Mouse (Mus musculus) cerebellum, adult 9-10 months (tissue): Measurements from ENCODE around the gene Kcnk13.
"Not testable (repeated sequence)": the region's sequence is repeated elsewhere in the genome, so short reads cannot be mapped to it uniquely, and the experiment has no call there.

Source experiments
- DNase-seq: peaks from one replicate; pipeline ENCODE4 v3.0.0; 2022

The Kcnk13 gene

DNA sequence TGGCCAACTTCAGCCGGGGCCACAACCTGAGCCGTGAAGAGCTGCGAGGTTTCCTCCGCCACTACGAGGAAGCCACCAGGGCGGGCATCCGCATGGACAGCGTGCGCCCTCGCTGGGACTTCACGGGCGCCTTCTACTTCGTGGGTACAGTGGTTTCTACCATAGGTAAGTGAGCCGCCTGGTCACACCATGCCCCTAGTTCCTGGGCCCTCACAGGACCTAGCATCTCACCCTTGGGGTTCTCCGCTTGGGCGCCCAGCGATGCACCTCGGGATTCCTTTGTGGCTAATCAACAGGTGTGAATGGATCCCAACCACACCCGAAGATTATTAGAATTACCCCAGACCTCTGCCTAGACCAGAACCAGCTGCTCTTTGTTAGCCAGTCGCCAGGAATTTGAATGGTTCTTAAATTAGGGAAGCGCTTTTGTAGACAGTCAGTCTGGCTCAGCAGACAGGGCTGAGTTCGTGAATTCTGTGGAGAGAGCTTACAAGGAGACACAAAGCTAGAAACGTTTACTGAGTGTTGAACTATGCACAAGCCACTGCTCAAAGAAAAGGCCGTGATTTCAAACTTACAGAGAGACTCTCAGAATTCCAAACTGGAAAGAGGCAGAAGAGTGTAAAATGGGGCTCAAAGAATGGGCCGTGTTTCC, 1.9 kb downstream of the Kcnk13 start:
- no peak for DNase-seq

DNA sequence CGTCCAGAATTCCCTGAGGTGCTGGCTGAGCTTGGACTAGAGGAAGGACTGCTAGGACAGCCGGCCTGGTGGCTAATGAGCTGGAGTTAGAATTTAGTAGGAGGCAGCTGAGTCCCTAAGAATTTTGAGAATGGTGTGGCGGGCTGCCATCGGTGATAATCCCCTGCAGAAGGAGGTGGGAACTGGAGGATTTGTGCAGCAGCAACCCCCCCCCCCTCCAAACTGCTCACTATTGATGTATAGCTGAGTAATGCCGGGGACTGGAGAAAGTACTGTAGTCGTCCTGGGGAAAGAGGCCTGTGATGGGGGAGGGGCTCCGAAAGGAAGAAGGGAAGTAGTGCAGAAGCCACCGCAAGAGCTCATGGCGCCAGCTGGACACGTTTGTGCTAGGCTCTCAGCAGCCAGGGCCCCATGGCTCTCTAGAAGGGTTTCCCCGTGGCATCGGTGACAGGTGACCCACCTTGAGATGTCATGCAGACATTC, 2.6 kb downstream of the Kcnk13 start:
- DNase-seq, result no peak

DNA sequence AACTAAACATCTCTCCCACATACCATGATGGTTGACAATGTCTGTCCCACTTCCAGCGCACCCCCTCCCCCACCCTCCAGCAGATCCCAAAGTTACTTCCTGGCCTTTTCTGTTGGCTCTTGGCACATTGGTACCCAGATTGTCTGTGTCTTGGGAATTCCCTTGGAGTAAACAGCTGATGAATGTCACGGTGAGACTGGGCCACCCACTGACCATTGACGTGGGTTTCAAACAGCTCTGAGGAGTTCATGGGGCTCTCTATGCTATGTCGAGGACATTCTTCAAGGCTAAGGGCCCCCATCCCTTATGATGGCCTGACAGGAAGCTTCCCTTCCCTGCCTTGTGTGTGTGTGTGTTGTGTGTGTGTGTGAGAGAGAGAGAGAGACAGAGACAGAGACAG, 5.6 kb downstream of the Kcnk13 start:
- no peak for DNase-seq

DNA sequence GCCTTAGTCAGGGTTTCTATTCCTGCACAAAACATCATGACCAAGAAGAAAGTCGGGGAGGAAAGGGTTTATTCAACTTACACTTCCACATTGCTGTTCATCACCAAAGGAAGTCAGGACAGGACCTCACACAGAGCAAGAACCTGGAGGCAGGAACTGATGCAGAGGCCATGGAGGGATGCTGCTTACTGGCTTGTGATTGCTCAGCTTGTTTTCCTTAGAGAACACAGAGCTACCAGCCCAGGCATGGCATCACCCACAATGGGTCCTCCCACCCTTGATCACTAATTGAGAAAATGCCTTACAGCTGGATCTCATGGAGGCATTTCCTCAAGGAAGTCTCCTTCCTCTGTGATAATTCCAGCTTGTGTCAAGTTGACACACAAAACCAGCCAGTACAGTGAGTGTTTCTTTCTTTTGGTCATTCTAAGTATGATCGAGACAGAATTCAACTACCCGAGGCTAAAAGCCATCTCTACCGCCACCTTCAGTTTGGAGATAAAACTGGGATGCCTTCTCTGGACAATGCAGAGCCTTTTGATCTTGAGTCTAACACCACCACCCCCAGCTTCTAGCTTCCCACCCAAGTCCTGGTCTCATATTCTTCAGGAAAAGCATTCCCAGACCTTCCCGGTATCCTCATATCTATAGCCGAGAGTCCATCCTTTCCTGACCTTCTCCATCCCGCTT, 7.1 kb downstream of the Kcnk13 start:
- not testable (repeated sequence) for DNase-seq

DNA sequence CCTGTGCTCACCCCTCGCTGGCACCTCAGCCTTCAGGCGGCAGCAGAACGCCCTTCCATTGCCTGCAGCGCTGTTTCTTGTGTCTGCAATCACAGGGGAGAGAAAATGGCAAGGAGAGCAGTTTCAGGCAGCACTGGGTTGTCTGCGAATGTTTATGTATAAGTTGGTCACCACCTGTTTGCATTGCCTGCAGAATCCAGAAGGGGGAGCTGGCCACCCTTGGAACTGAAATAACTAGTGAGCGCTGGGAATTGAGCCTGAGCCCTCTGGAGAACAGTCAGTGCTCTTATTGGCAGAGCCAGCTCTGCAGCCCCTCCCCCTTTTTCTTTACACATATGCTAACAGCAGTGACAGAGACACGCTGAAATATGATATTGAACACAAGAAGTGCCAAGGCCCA, 8.5 kb downstream of the Kcnk13 start:
- no peak for DNase-seq

DNA sequence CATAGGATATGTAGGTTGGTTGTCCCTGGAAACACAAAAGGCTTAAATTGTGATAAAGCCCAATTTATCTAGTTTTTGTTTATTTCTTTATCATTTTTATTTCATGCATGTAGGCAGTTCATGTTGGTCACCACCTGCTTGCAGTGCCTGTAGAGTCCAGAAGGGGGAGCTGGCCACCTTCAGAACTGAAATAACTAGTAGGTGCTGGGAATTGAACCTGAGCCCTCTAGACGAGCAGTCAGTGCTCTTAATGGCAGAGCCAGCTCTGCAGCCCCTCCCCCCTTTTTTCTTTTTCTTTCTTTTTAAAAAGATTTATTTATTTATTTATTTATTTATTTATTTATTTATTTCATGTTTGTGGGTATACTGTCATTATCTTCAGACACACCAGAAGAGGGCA, 9.4 kb downstream of the Kcnk13 start:
- no peak for DNase-seq

DNA sequence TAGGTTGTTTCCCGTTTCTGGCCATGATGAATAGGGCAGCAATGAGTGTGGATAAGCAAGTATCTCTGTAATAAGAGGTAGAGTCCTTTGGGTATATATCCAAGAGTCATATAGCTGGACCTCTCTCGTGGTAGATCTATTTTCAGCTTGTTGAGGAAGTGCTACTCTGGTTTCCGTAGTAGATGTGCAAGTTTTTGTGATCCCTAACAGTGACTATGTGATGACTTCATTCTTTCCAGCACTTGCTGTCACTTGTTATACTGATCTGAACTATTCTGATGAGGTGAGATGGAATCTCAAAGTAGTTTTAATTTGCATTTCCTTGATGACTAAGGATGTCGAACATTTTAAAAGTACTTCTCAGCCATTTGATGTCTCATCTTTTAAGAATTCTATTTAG, 15.2 kb downstream of the Kcnk13 start:
- no peak for DNase-seq

DNA sequence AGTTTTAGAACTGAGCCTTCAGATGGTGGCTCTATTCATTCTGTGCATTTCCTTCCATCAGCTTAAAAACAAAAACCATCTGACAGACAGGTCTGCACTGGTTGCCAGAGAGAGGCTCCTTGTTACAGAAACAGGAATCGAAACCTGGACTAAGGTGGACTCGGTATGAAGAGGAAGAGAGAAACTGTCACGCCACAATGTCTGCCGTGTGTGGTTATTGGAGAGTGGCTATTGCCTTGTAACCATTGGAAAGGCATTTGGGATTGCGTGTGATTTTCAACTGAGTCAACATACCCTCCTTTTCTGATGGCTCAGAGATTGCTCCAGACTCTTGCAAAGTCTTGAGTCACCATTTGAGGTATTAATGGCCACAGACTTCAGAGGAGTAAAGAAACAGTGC, 22.5 kb downstream of the Kcnk13 start:
- DNase-seq, result no peak

DNA sequence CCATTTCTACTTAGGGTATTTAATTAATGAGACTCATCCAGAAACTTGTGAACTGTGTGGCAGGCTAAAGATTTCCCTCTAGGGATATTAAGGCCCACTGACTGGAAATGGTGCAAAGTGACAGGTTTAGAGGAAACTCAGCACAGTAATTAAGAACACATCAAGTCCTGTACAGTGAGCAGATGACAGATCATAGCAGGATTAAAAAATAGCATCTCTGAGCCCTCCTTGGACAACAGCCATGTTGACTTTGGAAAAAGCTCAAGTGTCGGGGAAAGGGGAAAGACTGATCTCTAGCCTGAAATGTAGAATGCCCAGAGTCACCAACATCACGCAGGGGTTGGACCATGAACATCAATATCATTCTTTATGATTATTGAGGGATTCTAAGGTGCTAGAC, 23.8 kb downstream of the Kcnk13 start:
- DNase-seq, result no peak

DNA sequence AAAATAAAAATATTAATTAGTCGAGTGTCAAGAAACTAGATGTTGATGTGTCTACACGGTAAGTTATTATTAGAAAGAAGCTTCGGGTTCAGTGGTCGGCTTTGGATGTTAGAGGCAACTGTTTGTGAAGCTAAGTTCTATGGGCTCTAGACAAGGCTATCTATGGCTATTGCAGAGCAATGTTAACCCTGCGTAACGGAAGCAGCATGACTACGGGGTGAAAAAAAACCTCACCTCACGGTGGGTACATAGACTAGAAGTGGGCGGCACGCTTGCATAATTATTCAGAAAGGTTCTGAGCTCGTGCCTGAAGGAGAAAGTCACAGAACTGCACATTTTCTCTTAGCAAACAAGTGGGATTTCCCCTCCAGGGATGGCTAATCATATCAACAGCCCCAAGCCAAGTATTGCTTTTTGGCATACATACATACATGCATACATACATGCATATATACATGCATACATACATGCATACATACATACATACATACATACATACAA, 28.1 kb downstream of the Kcnk13 start:
- no peak for DNase-seq

DNA sequence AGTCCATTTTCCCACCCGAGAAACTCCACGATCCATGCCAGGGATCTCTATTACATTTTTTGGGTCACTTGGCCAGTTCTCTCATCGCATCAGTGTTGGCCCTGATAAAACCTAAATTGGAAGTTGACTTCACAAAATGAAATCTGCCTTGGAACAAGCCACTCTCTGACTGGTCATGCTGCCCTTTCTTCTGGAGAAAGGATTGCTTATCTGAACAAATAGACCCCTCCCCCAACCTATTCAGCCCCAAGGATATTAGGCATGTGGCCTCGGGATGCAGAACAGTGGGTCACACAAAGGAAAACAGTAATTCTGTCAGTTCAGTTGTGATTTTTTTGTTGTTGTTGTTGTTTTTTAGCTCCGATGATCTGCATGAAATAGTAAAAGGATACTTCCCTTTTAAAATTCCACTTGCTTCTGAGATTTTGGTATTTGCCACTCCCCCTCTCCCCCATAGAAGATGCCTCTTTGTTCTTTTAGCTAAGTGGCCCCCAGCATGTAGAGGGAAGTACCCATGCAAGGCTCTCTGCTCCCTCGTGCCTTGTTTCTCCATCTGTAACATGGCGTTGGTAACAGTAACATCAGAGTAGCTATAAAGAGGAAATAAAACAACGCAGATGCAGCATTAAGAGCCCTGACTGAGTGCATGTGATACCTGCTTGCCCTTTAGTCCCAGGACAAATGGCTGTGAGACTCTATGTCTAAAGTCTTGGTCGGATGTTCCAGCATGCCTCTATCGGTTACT, 29.0 kb downstream of the Kcnk13 start:
- no peak for DNase-seq

DNA sequence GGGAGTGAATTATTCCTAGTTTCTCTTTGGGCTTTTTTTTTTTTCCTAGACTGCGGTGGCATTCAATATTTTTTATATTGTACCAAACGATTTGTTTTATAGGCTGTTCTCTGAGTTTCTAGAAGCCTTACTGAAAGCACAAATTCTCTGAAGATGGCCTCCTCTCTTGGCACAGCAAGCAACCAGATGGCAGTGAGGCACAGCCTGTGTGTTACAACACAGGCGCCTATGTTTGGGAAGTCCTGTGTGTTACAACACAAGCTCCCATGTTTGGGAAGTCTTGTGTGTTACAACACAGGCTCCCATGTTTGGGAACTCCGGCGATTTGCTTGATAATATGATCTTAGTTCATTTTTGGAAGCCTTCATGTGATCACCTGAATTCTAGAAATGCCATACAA, 31.7 kb downstream of the Kcnk13 start:
- no peak for DNase-seq

DNA sequence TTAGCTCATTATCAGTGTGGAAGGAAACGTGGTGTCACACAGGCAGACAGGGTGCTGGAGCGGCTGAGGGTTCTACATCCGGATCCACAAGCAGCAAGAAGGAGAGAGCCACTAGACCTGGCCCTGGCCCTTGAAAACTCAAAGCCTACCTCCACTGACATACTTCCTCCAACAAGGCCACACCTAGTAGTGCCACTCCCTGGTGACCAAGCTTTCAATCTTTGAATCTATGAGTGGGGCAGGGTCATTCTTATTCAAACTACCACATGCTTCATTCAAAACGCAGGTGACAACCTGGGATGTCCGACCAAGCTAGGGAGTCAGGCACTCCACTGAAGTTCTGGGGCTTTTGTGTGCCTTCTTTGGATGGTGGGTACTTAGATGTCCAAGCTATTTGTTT, 35.4 kb downstream of the Kcnk13 start:
- no peak for DNase-seq

DNA sequence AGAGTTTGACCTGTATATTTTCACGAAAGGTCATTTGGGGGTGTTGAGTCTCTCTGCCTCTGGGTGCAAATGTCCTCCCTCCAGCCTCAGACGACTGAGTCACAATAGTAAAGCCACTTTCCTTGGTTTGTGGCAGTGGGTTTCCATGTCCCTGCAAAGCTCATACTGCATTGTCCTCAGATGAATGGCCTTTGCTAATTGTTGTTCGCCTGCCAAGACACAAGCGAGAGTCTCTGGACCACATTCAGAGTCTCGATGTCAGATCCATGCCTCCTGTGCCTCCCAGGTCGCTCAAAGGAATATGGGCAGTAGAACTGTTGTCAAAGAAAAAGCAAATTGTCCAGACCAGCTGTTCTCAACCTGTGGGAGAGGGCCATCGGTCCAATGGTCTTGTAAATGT, 36.1 kb downstream of the Kcnk13 start:
- DNase-seq, result no peak

DNA sequence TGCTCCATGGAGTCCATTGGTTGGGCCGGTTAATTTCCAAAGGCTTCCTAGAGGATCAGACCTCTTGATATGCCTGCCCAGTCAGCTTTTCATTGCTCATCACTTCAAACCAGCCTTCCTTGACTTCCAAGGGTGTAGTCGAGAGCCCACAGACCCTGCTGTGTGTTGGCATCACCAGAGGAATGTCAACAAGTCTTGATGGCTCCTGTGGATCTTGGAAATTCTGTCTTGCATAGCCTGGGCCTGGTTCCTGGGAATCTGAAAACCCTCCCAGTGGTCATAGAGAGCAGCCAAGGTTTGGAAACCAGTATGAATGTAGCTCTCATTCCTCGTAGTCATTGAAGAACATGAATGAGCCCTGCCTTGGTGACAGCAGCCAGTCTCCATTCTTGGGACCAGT, 36.9 kb downstream of the Kcnk13 start:
- DNase-seq, result no peak

DNA sequence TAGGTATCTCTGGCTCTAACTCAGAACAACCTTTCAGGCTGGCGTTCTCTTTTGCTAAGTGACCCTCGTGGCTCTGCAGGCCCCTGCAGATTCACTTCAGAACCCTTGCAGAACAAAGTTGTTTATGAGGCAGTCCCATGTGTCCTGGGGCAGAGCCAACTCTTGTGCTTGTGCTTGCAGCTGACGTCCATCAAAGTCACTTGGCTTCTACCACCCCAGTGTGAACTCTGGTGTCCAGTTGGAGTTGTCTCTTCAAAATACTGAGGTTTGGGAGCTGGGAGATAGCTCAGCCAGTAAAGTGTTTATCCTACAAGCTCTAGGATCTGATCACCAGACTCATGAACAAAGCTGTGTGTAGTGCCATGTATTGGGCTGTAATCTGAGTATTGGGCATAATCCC, 37.6 kb downstream of the Kcnk13 start:
- no peak for DNase-seq

DNA sequence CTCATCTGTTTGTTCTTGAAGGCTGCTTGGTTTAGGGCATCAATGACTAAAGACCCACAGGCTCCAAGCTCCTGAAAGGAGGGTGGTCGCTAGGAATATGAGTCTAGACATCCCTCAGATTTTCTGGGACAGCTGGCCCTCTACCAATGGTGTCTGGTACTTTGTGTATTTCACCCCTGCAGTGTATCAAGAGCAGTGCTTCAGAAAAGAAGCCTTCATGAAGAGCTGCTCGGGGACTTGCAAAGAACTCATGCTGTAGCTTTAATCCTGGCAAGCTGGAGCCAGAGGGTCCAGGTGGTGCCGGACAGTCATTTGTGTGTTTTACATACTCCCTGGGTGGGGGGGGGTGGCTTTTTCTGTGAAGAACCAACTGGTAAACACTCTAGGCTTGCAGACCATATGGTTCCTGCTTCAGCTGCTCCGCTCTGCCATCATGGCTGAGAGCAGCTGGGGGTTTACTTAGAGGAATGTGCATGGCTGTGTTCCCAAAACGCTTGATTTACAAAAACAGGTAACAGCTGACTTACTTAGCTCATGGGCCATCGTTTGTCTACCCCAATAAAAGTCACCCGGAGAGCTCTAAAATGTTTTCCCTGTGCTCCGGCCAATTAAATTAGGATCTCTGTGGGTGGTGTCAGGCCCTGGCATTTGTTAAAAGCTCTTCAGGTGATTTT, 38.8 kb downstream of the Kcnk13 start:
- DNase-seq, result peak; percentile 83

DNA sequence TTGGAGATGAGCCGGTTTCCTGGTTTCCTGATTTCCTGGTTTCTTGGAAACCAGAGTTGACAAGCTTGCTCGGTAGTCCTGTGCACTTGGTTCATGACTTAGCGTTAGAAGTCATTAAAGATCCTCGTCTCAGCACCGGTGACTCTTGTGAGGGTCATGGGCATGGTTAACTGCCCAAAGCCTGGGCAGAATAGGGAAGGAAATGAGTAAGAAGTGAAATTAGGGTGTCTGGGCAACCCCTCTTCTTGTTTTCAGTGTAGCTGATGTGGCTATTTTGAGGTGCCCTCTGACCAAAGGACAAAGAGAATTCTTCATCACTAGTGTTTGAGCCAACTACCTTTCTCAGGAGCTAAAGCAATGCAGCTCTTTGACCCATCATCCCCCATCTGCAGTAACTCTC, 41.0 kb downstream of the Kcnk13 start:
- no peak for DNase-seq

DNA sequence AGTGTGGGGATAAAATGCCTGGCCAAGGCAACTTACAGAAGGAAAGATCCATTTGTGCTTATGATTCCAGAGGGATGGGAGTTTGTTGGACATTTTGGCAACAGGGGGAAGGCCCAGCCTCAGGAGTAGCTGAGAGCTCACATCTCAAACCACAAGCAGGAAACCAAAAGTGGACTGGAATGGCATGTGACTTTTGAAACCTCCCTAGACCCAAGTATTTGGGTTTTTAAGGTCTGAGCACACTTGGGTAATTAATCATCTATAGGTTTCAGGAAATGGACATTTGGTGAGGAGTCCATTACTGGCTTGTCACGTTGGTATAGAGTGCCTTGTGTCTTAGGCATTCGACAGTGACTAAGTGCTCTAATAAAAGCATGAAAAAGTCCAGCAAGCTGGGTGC, 42.4 kb downstream of the Kcnk13 start:
- DNase-seq, result no peak

DNA sequence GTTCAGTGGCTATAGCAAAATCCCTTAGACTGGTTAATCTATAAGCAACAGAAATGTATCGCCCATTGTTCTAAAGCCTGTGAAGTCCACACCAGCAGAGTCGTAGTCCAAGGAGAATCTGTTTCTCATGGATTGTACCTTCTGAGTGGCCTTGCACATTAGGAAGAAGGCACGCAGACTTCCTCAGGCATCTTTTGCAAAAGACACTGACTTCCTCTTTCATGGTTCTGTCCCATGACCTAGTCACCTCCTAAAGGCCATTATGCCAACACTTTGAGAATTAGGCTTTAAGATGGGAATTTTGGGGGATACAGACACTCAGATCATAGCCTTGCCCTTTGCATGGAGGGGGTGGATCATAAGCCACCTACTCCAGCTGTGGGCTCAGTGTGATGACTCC, 48.5 kb downstream of the Kcnk13 start:
- no peak for DNase-seq

DNA sequence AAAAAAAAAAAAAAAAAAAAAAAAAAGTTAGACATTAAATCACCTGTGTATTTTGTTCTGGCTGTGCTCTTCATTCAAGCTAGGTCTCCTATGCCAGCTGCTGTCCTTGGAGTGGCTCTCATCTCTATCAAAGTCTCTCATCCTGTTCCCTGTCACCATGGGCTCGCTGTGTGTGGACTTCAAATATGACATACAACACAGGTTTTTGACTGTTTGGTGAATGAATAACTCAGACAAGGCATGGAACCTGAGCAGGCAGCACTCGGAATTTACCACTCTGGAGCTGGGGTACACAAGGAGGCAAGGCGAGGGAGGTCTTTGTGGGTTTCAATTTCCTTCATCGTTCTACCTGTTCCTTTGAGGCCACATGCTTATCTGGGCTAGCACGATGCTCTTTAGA, 50.8 kb downstream of the Kcnk13 start:
- DNase-seq, result no peak

DNA sequence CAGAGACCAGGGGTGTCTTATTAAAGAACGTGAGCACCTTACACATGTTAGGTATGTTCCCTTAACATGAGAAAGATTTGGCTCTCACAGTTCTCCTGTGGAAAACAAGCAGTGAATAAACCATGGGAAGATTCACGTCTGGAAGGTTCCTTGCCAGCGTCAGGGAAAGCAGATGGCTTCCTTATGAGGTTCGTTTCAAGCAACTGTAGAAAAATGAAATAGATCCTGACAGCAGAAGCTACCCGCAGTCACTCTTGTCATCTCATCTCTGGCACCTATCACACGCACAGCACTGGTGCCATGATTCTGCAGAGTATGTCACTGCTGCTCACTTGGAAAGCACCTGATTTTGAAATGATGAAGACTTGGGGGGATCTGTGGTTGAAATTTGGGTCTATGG, 53.4 kb downstream of the Kcnk13 start:
- no peak for DNase-seq

DNA sequence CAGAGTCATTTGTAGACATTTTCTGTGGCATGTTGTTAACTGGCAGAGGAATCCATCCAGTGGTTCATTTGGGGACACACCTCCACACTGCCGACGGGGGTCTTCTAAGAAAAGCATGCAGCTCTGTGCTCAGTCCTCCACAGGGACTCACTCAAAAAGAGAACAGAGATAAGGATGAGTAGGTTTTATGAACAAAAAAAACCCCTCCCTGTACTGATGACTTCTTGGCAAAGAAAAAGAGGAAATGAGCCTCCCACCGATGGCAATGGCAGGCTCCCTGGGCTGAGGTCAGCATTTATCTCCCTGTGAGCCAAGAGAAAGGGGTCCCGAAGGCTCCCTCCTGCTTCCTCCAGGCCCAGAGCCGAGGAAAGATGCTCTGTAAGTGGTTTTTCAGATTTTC, 58.2 kb downstream of the Kcnk13 start:
- no peak for DNase-seq
